Mouse (Mus musculus): ENCODE data around the gene Zfand2a. TPM values are rescaled to one million over a fixed set of nuclear protein-coding genes. Genes with fewer than 3 reads are reported as not detected.

Gene Zfand2a
- polyA plus RNA-seq, 1 experiment, result 0.60 TPM

GRCm38 (mm10) chr5:139427001-139427400 is 57.3 kb downstream of the Zfand2a start:
- H3K9me3 ChIP-seq (ENCODE audit: control insufficient read depth, low read length), result no peaks in the 10 kb centered on the region
- no peaks in the 10 kb centered on the region for H3K27me3 ChIP-seq (ENCODE audit: control insufficient read depth)
- H3K36me3 ChIP-seq (ENCODE audit: control insufficient read depth), result peaks cover 3% of the 10 kb centered on the region; the same call in 1 of the 2 replicates
- H3K4me3 ChIP-seq (replicated peaks), result no peak overlapping the region
- no peaks in the 10 kb centered on the region; the same call in 1 of the 2 replicates for H3K4me1 ChIP-seq (ENCODE audit: control insufficient read depth)
- TF ChIP-seq GATA1 (IDR thresholded peaks at IDR 0.05; ENCODE audit: low read length) (no peak), TAL1 (IDR thresholded peaks at IDR 0.05; ENCODE audit: low read length) (no peak)

GRCm38 (mm10) chr5:139425198-139425597 is 59.2 kb downstream of the Zfand2a start:
- Histone ChIP-seq H3K9me3 (ENCODE audit: control insufficient read depth, low read length) (no peaks in the 10 kb centered on the region), H3K36me3 (ENCODE audit: control insufficient read depth) (peaks cover 3% of the 10 kb centered on the region; the same call in 1 of the 2 replicates), H3K4me3 (replicated peaks) (no peak overlapping the region), H3K27me3 (ENCODE audit: control insufficient read depth) (no peaks in the 10 kb centered on the region), H3K4me1 (ENCODE audit: control insufficient read depth) (no peaks in the 10 kb centered on the region; the same call in 1 of the 2 replicates)
- TF ChIP-seq TAL1 (IDR thresholded peaks at IDR 0.05; ENCODE audit: low read length) (no peak), GATA1 (IDR thresholded peaks at IDR 0.05; ENCODE audit: low read length) (no peak)

GRCm38 (mm10) chr5:139423026-139423865 is 61.1 kb downstream of the Zfand2a start, which contains the start of gene Gper1:
TSS of gene Gper1 (plus strand) at chr5:139423151.
- no peak within 1 kb of the TSS for H3K4me3 ChIP-seq (replicated peaks)
- no peaks in the 10 kb centered on the region; the same call in 1 of the 2 replicates for H3K4me1 ChIP-seq (ENCODE audit: control insufficient read depth)
- no peaks in the 10 kb centered on the region for H3K27me3 ChIP-seq (ENCODE audit: control insufficient read depth)
- no peaks in the 10 kb centered on the region for H3K9me3 ChIP-seq (ENCODE audit: control insufficient read depth, low read length)
- TF ChIP-seq GATA1 (IDR thresholded peaks at IDR 0.05; ENCODE audit: low read length) (no peak), TAL1 (IDR thresholded peaks at IDR 0.05; ENCODE audit: low read length) (no peak)
- peaks cover 3% of the 10 kb centered on the region; the same call in 1 of the 2 replicates for H3K36me3 ChIP-seq (ENCODE audit: control insufficient read depth)

Other genes starting within 250 kb of the Zfand2a start
- 15.9 and 17.2 TPM in 2 replicates for gene Get4, start 232.2 kb downstream of the Zfand2a start, polyA plus RNA-seq (2012)
- gene Adap1, start 158.9 kb downstream of the Zfand2a start, polyA plus RNA-seq (2012), result 0.13 and 0.17 TPM in 2 replicates
- 5.5 and 10.5 TPM in 2 replicates for gene Cox19, start 133.1 kb downstream of the Zfand2a start, polyA plus RNA-seq (2012)
- gene Cyp2w1, start 131.9 kb downstream of the Zfand2a start, polyA plus RNA-seq (2012), result 0.02 and 0.06 TPM in 2 replicates
- 8.1 and 9.7 TPM in 2 replicates for gene Gpr146, start 106.9 kb downstream of the Zfand2a start, polyA plus RNA-seq (2012)
- gene C130050O18Rik, start 79.3 kb downstream of the Zfand2a start, polyA plus RNA-seq (2012), result not detected in 2 replicates
- not detected in 2 replicates for gene Gper1, start 61.4 kb downstream of the Zfand2a start, polyA plus RNA-seq (2012)
- gene 3110082I17Rik, start 24.0 kb downstream of the Zfand2a start, polyA plus RNA-seq (2012), result 0.69 and 0.97 TPM in 2 replicates
- gene Uncx, start 58.9 kb upstream of the Zfand2a start, polyA plus RNA-seq (2012), result not detected in 2 replicates

All from erythroblast, embryonic 14.5 days (primary cell).